Mouse (Mus musculus): ENCODE results near the gene Kdm3a. TPM values are rescaled to one million over a fixed set of nuclear protein-coding genes. Genes with fewer than 3 reads are reported as not detected.
A peak's percentile ranks its signal among the peaks of the same experiment; 100 is the strongest.

Kdm3a gene
- polyA plus RNA-seq, 1 experiment from 2014 or later: 69.4 TPM

GRCm38 (mm10) chr6:71556826-71557225, 76.0 kb downstream of the Kdm3a start:
- no peaks in the 10 kb centered on the region for H3K27me3 ChIP-seq (ENCODE audit: low read depth, poor library complexity, severe bottlenecking)
- 89% methylated on average over 2 of the region's 2 CpGs for WGBS
- H3K36me3 ChIP-seq: peaks cover 21% of the 10 kb centered on the region
- no peak for DNase-seq (ENCODE audit: low spot score)
- H3K9me3 ChIP-seq (replicated peaks): no peaks in the 10 kb centered on the region
- no peaks in the 10 kb centered on the region for H3K4me1 ChIP-seq
- no peak overlapping the region for H3K27ac ChIP-seq
- no peak overlapping the region for H3K4me3 ChIP-seq

- Histone ChIP-seq H3K4me1 (no peaks in the 10 kb centered on the region), H3K27me3 (ENCODE audit: low read depth, poor library complexity, severe bottlenecking) (no peaks in the 10 kb centered on the region), H3K36me3 (peaks cover 11% of the 10 kb centered on the region), H3K4me3 (no peak overlapping the region), H3K9me3 (replicated peaks) (no peaks in the 10 kb centered on the region), H3K27ac (no peak overlapping the region)
- no peak for DNase-seq (ENCODE audit: low spot score)
- whole genome bisulfite sequencing: 93% methylated on average over 2 of the region's 2 CpGs
Observed at GRCm38 (mm10) chr6:71555507-71555951, 77.3 kb downstream of the Kdm3a start.

GRCm38 (mm10) chr6:71543686-71544499, 88.9 kb downstream of the Kdm3a start, which contains the start of gene Chmp3:
Gene Chmp3, plus strand, starts transcription at chr6:71543797.
- WGBS: under 1% methylated on average over 59 of the region's 59 CpGs
- H3K36me3 ChIP-seq: peaks cover 2% of the 10 kb centered on the region; the same call in 1 of the 2 replicates
- peak within 1 kb of the TSS; percentile 77 for H3K4me3 ChIP-seq
- peak within 1 kb of the TSS; percentile 100 for H3K27ac ChIP-seq
- no peaks in the 10 kb centered on the region for H3K27me3 ChIP-seq (ENCODE audit: low read depth, poor library complexity, severe bottlenecking)
- peak; percentile 96 for DNase-seq (ENCODE audit: low spot score)
- H3K4me1 ChIP-seq: no peaks in the 10 kb centered on the region
- no peaks in the 10 kb centered on the region for H3K9me3 ChIP-seq (replicated peaks)

Other genes with a start within 250 kb of the Kdm3a start
- 12.5 and 15.5 TPM in 2 replicates for gene Rmnd5a, start 192.4 kb downstream of the Kdm3a start, polyA plus RNA-seq (2016; fragmentation: Nextera tagmentation; extraction: Ambion mirVana)
- gene Rnf103, start 139.1 kb downstream of the Kdm3a start, polyA plus RNA-seq (2016; fragmentation: Nextera tagmentation; extraction: Ambion mirVana): 8.8 and 10.9 TPM in 2 replicates
- gene Chmp3, start 89.2 kb downstream of the Kdm3a start, polyA plus RNA-seq (2016; fragmentation: Nextera tagmentation; extraction: Ambion mirVana): 44.7 and 49.1 TPM in 2 replicates
- gene Reep1, start 74.6 kb upstream of the Kdm3a start, polyA plus RNA-seq (2016; fragmentation: Nextera tagmentation; extraction: Ambion mirVana): 7.3 and 7.8 TPM in 2 replicates
- gene Mrpl35, start 194.0 kb upstream of the Kdm3a start, polyA plus RNA-seq (2016; fragmentation: Nextera tagmentation; extraction: Ambion mirVana): 70.7 and 80.4 TPM in 2 replicates
- 231 and 240 TPM in 2 replicates for gene Immt, start 198.3 kb upstream of the Kdm3a start, polyA plus RNA-seq (2016; fragmentation: Nextera tagmentation; extraction: Ambion mirVana)

Data from limb, embryonic 10.5 days (tissue).